Mouse (Mus musculus) hindbrain, embryonic 14.5 days (tissue): ENCODE measurements around the gene Cryaa. TPM values are rescaled to one million over a fixed set of nuclear protein-coding genes. Genes with fewer than 3 reads are reported as not detected.

ENCODE experiments used
- ATAC-seq: fragments of 200-750 bp; cut with Nextera tagmentation; 2 replicates; pipeline ENCODE4 v1.8.0; 2017; ENCODE audit warnings: moderate number of reproducible peaks, mild to moderate bottlenecking, moderate TSS enrichment, moderate library complexity; ENCODE audit not compliant: low FRiP score
- DNase-seq: peaks from one replicate; pipeline ENCODE4 v3.0.0-alpha.2; 2015; ENCODE audit warnings: low spot score
- H3K27ac ChIP-seq: fragments of 300-500 bp; sonication (generic); 2 replicates; pipeline ENCODE4 v1.5.1; 2014; ENCODE audit warnings: mild to moderate bottlenecking, moderate library complexity
- H3K27me3 ChIP-seq: fragments of 300-500 bp; sonication (generic); 2 replicates; pipeline ENCODE4 v1.6.1; 2014; ENCODE audit warnings: mild to moderate bottlenecking, low read length, mixed read lengths; ENCODE audit not compliant: control insufficient read depth, insufficient read depth
- H3K36me3 ChIP-seq: fragments of 300-500 bp; sonication (generic); replicated peaks from 2 replicates; pipeline ENCODE4 v1.6.1; 2014; ENCODE audit not compliant: control insufficient read depth, insufficient read depth
- H3K4me1 ChIP-seq: fragments of 300-500 bp; sonication (generic); replicated peaks from 2 replicates; pipeline ENCODE4 v1.6.1; 2014; ENCODE audit warnings: antibody characterized with exemption, low read length, mixed read lengths; ENCODE audit not compliant: control insufficient read depth, insufficient read depth
- H3K4me2 ChIP-seq: fragments of 300-500 bp; sonication (generic); replicated peaks from 2 replicates; pipeline ENCODE4 v1.6.1; 2014; ENCODE audit warnings: mild to moderate bottlenecking, moderate library complexity
- H3K4me3 ChIP-seq: fragments of 300-500 bp; sonication (generic); replicated peaks from 2 replicates; pipeline ENCODE4 v1.5.1; 2014; ENCODE audit warnings: mild to moderate bottlenecking, low read length
- H3K9ac ChIP-seq: fragments of 300-500 bp; sonication (generic); 2 replicates; pipeline ENCODE4 v1.6.1; 2014
- H3K9me3 ChIP-seq: fragments of 300-500 bp; sonication (generic); 2 replicates; pipeline ENCODE4 v1.6.1; 2016; ENCODE audit warnings: low read length; ENCODE audit not compliant: control insufficient read depth
- WGBS: fragments of 180-500 bp; shearing (Covaris S2); extraction: QIAGEN DNeasy Blood & Tissue Kit; methylation state at CpG from one replicate; pipeline ENCODE4 v1.1.7; 2014; 5-methylcytosine and 5-hydroxymethylcytosine counted together
- polyA plus RNA-seq: library from polyadenylated mRNA; unstranded; fragments of >200 nt; fragmentation: Nextera tagmentation; extraction: Ambion mirVana; gene quantifications from 2 replicates; pipeline ENCODE4 v1.2.1, GENCODE M21; 2014

The Cryaa gene
- polyA plus RNA-seq, 1 experiment from 2014 or later, result 0.20 TPM

DNA sequence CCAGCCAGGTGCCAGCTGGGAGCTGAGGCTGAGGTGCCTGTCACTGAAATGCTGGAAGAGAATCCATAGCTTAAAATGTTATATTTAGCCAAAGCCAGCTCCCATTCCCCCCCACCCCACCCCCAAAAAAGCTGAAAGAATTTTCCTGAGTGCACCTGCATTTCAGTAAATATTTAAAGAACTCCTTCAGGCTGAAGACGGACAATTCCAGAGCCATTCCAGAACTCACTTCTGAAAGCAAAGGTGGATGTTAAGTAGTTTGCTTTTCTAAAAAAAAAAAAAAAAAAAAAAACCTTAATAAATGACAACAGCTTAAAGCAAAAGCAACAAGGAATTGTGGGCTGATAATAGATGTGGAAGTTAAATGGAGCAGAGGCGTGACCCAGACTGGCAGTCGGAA lies 36.5 kb downstream of the Cryaa start:
- H3K9me3 ChIP-seq, result no peaks in the 10 kb centered on the region
- H3K36me3 ChIP-seq, result no peaks in the 10 kb centered on the region
- H3K27ac ChIP-seq, result no peak overlapping the region
- no peak overlapping the region for H3K9ac ChIP-seq
- H3K27me3 ChIP-seq, result no peaks in the 10 kb centered on the region
- no peak overlapping the region for H3K4me2 ChIP-seq
- H3K4me1 ChIP-seq, result no peaks in the 10 kb centered on the region
- 82% methylated on average over 3 of the region's 3 CpGs for WGBS
- DNase-seq, result no peak
- ATAC-seq, result no peak
- H3K4me3 ChIP-seq, result no peak overlapping the region

DNA sequence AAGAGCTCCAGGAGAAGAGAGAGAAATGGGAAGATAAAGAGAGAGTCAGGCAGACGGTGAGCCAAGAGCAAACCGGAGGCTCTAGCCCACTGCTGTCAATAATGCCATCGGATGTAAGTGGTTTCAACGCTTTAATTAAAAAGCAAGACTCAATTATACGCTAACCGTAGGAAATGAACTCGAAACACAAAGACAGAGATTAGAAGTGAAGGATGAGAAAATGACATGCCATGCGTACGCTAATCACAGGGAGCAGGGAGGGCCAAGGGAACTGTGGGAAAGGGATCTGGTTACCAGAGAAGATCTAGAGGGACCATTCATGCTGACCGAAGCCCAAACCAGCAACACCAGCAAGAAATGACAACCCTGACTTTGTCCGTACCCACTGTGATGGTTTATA lies 37.4 kb downstream of the Cryaa start:
- Histone ChIP-seq H3K4me3 (no peak overlapping the region), H3K9me3 (no peaks in the 10 kb centered on the region), H3K4me1 (no peaks in the 10 kb centered on the region), H3K36me3 (no peaks in the 10 kb centered on the region), H3K4me2 (no peak overlapping the region), H3K9ac (no peak overlapping the region), H3K27ac (no peak overlapping the region), H3K27me3 (no peaks in the 10 kb centered on the region)
- WGBS, result 43% methylated on average over 11 of the region's 11 CpGs
- DNase-seq, result no peak
- no peak for ATAC-seq

DNA sequence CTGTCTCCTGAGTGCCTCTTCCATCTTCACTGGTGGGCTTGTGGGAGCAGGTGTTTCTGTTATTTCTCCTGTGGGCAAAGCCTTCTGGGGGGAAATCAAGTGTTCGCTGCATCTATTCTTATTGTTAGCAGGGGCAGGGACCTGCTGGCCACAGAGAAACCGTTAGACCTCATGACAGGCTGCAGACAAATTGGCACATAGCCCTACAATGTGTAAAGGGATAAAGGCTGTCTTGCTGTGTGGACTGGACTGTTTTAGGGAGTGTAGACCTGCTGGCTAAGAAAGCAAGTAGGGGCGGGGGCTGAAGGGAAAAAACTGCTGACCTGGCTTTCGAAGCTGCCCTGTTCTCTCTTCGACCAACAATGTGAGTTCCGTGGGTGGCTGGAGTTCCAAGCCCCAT lies 44.0 kb downstream of the Cryaa start:
- Histone ChIP-seq H3K36me3 (no peaks in the 10 kb centered on the region), H3K9ac (no peak overlapping the region), H3K4me1 (no peaks in the 10 kb centered on the region), H3K4me2 (no peak overlapping the region), H3K4me3 (no peak overlapping the region), H3K27ac (no peak overlapping the region), H3K27me3 (no peaks in the 10 kb centered on the region), H3K9me3 (no peaks in the 10 kb centered on the region)
- DNase-seq (no peak), ATAC-seq (no peak)
- WGBS, result 64% methylated on average over 6 of the region's 6 CpGs

GRCm38 (mm10) chr17:31725366-31725765 lies 47.8 kb downstream of the Cryaa start:
- Histone ChIP-seq H3K36me3 (no peaks in the 10 kb centered on the region), H3K9me3 (no peaks in the 10 kb centered on the region), H3K27me3 (no peaks in the 10 kb centered on the region), H3K4me1 (no peaks in the 10 kb centered on the region; the same call in 1 of the 2 replicates), H3K9ac (no peak overlapping the region), H3K4me3 (no peak overlapping the region), H3K27ac (no peak overlapping the region), H3K4me2 (no peak overlapping the region)
- 17% methylated on average over 6 of the region's 6 CpGs for WGBS
- no peak for DNase-seq
- no peak for ATAC-seq

- no peak for DNase-seq
- H3K4me1 ChIP-seq, result no peaks in the 10 kb centered on the region; the same call in 1 of the 2 replicates
- no peak overlapping the region for H3K4me3 ChIP-seq
- H3K36me3 ChIP-seq, result no peaks in the 10 kb centered on the region
- no peaks in the 10 kb centered on the region for H3K27me3 ChIP-seq
- WGBS, result 95% methylated on average over 5 of the region's 5 CpGs
- H3K9ac ChIP-seq, result no peak overlapping the region
- no peak overlapping the region for H3K27ac ChIP-seq
- H3K9me3 ChIP-seq, result no peaks in the 10 kb centered on the region
- ATAC-seq, result no peak
- H3K4me2 ChIP-seq, result no peak overlapping the region
Observed at GRCm38 (mm10) chr17:31726216-31726615, 48.6 kb downstream of the Cryaa start.

DNA sequence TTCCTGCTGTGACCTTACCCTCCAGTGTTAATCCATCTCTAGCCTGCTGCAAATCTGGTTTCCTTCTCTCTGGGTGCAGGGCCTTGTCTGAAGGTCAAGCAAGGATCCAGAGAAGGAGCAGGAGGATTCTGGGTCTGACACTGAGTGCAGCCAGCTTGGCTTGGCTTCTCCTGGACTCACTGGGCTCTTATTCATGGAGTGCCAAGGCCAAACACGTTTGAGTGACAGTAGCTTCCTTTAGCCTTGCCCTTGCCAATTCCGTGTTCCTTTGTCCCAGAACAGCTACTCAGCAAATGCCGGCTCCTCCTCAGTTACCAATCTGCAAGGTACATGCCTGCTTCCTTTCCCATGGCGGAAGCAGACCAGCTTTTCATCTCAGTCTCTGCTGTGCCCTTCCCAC lies 49.6 kb downstream of the Cryaa start:
- ATAC-seq, result no peak

GRCm38 (mm10) chr17:31728043-31728442 lies 50.4 kb downstream of the Cryaa start:
- no peak for DNase-seq
- Histone ChIP-seq H3K4me2 (no peak overlapping the region), H3K27me3 (no peaks in the 10 kb centered on the region), H3K36me3 (no peaks in the 10 kb centered on the region), H3K27ac (no peak overlapping the region), H3K9me3 (no peaks in the 10 kb centered on the region), H3K9ac (no peak overlapping the region), H3K4me1 (no peaks in the 10 kb centered on the region; the same call in 1 of the 2 replicates), H3K4me3 (no peak overlapping the region)
- 74% methylated on average over 4 of the region's 4 CpGs for WGBS
- ATAC-seq, result no peak

More for the DNA sequence above, 49.6 kb downstream of the Cryaa start:
- no peaks in the 10 kb centered on the region; the same call in 1 of the 2 replicates for H3K4me1 ChIP-seq
- H3K27me3 ChIP-seq, result no peaks in the 10 kb centered on the region
- no peak overlapping the region for H3K4me2 ChIP-seq
- no peak overlapping the region for H3K4me3 ChIP-seq
- H3K9me3 ChIP-seq, result no peaks in the 10 kb centered on the region
- H3K27ac ChIP-seq, result no peak overlapping the region
- WGBS, result 52% methylated on average over 4 of the region's 4 CpGs
- H3K36me3 ChIP-seq, result no peaks in the 10 kb centered on the region
- no peak overlapping the region for H3K9ac ChIP-seq
- DNase-seq, result no peak

DNA sequence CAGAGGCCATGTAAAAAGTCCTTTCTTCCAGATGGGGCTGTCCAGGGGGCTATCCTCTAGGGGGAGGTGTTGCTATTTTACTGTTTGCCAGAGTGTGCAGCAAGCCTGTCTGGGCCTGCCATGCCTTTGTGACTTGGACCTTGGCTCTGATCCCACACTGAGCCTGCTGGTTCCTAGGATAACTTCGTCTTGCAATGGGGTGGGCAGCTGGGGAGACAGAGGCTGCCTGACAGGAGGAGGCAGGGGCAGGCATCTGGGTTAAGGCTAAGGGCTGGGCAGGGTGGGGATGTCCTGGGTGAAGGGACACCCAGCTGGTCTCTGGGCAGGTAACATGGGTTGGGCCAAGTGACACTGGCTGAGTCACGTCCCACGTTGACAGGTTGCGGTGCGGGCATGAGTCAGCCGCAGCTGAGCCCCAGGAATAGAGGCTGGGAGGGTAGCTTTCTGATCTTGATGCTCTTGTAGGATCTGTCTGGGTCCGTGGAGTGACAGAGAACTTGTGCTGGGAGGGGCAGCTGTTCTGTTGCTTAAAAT lies 51.4 kb downstream of the Cryaa start:
- no peaks in the 10 kb centered on the region for H3K27me3 ChIP-seq
- DNase-seq (peak; percentile 55), ATAC-seq (peak; percentile 34; the same call in 1 of the 2 replicates)
- no peak overlapping the region for H3K9ac ChIP-seq
- no peaks in the 10 kb centered on the region; the same call in 1 of the 2 replicates for H3K4me1 ChIP-seq
- H3K4me3 ChIP-seq, result no peak overlapping the region
- no peaks in the 10 kb centered on the region for H3K9me3 ChIP-seq
- no peaks in the 10 kb centered on the region for H3K36me3 ChIP-seq
- WGBS, result 68% methylated on average over 7 of the region's 7 CpGs
- H3K4me2 ChIP-seq, result no peak overlapping the region
- H3K27ac ChIP-seq, result no peak overlapping the region

GRCm38 (mm10) chr17:31731038-31731437 lies 53.4 kb downstream of the Cryaa start:
- Histone ChIP-seq H3K9ac (no peak overlapping the region), H3K27ac (no peak overlapping the region), H3K4me2 (no peak overlapping the region), H3K9me3 (no peaks in the 10 kb centered on the region), H3K27me3 (no peaks in the 10 kb centered on the region), H3K36me3 (no peaks in the 10 kb centered on the region), H3K4me3 (no peak overlapping the region), H3K4me1 (no peaks in the 10 kb centered on the region; the same call in 1 of the 2 replicates)
- DNase-seq (no peak), ATAC-seq (no peak)
- WGBS, result 72% methylated on average over 6 of the region's 6 CpGs
